Mouse (Mus musculus): ENCODE data around the gene Fshr.

The Fshr gene

GRCm38 (mm10) chr17:89032981-89033380, 167.5 kb downstream of the Fshr start:
- DNase-seq = no peak

DNA sequence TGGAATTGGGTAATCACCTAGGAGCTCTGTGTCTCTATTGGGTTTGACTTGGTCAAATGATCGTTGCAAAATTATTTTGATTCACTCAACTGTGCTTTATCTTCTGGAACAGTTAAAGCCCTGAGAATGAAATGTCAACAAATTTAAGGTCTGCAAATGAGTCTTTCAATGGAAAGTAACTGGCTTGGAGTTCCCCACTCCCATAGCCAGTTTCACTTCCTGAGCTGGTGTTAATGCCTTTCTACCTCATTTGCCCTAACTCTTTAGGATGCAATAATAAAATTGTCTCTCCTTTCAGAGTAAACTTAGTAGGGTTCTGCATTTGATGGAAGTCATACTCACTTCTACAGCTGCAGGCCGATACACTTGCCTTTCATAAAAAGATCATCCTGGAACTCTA, 181.0 kb downstream of the Fshr start:
- DNase-seq = no peak

DNA sequence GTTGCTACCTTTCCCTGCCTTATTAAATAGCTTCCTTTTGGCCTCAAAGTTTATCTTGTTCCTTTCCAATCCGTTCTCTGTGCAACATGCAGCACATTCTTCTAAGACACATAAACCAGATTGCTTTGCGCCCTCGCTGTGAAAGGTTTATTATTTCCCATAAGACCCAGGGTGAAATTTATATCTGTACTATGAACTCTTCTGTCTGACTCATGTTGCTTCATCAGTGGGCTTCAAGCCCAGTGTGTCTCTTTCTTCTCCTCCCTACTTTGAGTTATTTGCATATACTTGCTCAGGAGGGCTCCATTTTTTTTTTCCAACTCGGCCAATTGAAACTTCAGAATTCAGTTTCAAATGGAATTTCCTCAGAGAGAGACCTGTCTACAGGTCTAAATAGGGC, 183.5 kb downstream of the Fshr start:
- no peak for DNase-seq

DNA sequence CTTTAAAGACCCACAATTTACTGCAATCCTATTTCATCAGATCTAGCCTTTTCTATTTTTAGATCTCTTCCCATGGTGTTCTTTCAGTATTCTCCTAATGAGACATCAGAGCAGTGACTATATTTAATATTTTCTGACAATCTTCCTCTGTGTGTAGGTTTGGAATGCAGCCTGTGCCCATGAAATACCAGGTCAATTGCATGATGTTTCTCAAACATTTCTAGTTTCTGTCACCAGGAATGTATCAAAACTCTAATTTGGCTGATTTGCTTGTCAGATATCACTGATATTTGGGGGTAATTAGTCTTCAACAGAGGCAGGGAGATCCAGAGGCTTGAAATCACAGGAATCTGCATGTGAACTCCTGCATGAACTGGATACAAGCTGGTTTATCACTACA, 186.8 kb downstream of the Fshr start:
- DNase-seq = no peak

DNA sequence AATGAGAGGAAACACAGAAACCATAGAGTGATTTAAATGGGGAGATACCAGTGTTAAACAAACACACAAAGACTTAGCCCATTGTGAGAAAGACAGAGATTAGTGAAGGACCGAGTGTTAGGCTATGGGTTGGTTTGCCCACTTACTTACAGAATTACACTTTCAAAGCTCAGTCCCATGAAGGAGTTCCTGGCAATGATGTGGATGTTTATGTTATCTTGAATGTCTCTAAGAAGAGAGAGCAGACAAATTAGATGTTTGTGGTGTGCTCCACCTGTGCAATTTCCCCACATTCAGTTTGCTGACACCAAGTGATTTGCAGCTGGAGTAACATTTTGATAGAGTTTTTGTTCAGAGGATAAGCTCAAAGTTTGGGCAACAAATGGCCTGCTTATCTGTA, 191.4 kb downstream of the Fshr start:
- DNase-seq = no peak

GRCm38 (mm10) chr17:89008680-89009079, 191.8 kb downstream of the Fshr start:
- no peak for DNase-seq

DNA sequence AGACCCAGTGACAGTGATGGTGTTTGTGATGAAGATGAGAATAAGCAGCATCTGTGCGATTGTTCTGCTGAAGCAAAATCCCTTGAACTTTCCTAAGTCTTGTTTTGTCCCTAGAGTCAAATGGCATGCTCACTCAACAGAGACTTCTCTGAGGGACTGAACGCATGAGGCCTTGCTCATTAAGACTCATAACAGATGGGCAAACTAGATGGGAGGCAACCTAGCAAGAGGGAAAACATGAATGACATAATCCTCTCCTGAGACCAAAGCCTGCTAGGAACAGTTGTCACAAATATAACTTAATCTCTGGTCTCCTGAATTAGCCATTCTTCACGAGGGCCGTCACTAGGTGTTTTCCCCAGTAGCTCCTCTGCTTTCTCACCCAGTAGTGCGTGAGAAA, 194.5 kb downstream of the Fshr start:
- no peak for DNase-seq

- DNase-seq = peak; percentile 4
Measured at GRCm38 (mm10) chr17:88999907-89000306, 200.6 kb downstream of the Fshr start.

DNA sequence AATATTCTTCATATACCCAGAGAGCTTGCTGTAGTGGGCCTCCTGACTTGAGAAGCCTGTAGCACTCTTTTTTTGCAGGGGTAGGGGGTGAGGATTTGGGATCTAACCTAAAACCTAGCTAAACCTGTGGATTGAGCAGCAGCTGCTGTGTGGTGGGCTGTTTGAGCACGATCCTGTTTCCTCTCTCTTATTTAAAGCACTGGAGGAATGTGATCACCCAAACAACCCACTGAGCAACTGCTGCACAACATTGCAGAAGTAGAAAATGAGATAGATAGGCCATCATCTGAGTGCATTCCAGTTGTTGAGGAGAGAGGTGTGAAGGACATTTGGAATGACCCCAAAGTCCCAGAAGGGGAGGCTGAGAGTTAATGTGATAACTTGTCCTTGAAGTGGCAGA, 202.2 kb downstream of the Fshr start:
- DNase-seq = no peak

DNA sequence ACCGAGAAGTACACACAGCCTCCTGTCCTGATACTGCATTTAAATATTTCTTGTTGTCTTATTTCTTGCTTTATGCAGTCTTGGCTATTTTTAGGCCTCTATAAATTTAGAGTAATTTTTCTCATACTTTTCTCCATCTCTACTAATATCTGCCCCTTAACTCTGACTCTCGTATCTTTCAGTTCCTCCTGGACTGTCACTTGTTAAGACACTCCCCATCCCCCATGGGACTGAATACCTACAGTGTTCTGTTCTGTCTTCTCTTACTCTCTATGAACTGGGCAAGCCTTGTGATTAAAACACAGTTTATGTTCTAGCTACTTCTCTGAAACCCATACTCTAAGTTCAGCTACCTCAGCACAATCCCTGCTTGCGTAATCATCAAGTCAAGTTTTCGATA, 209.2 kb downstream of the Fshr start:
- DNase-seq = no peak

DNA sequence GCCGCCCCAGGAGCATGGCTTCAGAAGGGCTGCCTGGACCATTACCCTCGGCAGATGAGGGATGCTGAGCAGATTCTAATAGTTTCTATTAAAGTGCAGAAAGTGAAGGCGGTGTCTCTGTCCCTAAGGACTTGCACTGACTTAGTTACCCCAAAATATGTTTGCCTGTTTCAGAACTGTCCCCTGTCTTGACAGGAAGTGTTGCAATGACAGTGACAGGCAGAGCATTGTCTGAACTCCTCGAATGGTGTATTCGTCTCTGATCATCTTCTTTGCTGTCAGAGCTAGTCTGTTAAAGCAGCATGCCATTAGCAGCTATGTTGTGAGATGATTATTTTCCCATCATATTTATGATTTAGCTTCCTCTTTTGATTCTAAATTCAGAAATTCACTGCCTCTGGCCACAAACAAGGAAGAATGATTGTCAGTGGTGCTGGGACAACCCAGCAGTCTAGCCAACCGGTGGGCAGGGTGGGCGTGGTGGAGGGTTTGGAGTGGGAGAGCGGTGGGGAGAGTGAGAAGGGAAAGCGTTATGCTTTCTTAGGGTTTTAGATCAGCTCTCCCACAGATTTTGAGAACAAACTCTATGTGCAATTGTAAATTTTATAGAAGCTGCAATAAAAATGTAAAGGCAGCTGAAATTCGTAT, 219.6 kb downstream of the Fshr start:
- DNase-seq = no peak

DNA sequence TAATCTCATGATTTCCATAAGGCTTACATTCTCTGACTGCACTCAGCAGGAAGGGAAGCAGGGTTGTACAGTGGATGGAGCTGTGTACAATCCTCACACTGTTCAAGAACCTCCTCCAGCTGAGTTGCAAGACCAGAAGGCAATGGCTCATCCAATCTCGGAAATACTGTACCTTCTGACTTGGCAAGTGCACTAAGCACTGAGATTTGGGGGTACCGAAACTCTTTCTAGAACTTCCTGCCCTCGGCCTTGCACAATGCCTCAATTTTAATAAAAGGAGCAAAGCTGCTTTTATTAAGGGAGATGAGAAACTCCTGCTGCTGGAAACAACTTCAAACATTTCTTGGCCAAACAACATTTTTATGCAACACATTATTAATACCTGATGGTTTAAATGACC, 225.9 kb downstream of the Fshr start:
- no peak for DNase-seq

DNA sequence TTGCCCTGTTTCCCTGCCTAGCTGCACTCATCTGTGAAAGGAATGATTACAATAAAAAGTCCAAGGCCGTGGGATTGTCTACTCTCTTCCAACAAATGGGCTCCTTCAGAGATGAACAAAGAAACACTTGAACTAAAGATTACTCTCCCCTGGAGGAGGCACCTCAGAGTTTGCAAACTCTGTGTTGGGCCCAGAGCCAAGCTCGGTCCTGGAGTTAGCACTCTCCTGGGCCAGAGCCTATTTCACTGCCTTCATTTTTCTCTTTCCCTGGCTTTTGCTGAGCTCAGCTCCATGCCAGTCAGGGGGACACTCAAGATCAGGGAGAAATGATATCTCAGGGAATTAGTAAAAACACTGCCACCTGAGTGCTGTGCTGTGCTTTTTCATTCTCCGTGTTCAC, 234.4 kb downstream of the Fshr start:
- no peak for DNase-seq

GRCm38 (mm10) chr17:88954011-88954410, 246.5 kb downstream of the Fshr start:
- DNase-seq = peak; percentile 49

DNA sequence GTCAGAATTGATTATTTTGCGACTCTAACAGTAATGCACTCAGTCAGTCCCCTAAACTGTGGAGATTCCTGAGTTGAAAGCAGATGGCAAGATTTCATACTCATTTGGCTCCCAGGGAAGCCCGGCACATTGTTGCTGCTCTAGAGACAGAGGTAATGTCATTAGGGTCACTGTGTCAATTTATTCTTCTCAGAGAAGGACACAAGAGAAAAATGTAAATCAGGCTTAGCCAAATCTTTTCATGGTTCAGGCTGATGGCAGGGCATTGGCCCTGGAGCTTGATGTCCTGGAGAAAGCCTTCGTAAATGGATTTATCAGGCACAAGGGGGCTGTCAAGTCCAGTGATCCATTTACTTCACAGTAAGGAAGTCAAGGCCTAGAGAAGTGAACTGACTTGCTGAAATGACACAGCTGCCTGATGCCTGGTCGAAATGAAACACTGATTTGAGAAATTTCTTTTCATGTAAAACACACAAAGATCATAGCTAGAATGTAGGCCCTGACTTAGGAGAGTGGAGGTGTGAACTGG, 262.3 kb downstream of the Fshr start:
- DNase-seq = no peak

DNA sequence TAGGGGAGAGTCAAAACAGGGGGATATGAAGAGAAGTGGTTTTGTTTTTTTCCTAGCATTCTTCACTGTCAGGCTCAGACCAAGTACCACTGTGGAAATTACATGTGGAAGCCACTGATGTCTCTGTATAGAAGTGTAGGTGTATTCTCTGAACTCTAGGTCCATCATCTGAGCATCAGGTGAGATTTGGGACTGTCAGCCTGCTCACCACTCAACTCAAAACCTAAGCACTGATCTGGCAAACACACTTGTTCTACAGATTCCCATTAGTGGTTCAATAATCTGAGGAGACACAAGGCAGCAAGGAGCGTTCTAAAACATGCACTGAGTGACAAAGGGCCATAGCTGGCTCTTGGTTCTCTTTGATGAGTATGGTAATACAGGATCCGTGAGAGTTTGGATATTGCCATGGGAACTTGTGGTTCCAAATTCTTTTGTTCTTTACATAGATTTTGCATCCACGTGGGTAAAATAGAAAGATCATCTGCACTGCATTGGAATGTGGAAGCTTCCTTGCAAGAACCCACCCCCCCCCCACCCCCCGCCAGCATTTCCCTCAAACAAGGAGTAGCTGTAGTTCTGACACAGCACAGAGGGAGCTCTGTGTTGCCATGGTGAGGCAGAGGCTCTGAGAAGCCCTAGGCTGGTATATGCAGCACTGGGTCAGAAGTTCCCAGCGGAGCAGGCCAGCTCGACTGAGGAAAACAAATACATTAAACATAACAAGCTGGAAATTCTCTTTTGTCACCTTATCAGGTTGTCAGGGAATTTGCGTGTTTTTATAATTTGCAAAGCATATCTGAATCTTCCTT, 262.9 kb downstream of the Fshr start:
- no peak for DNase-seq

GRCm38 (mm10) chr17:88936941-88937340, 263.5 kb downstream of the Fshr start:
- DNase-seq = no peak
